ENCODE assay signal across 17 mouse cellular contexts in the genomic region with DNA sequence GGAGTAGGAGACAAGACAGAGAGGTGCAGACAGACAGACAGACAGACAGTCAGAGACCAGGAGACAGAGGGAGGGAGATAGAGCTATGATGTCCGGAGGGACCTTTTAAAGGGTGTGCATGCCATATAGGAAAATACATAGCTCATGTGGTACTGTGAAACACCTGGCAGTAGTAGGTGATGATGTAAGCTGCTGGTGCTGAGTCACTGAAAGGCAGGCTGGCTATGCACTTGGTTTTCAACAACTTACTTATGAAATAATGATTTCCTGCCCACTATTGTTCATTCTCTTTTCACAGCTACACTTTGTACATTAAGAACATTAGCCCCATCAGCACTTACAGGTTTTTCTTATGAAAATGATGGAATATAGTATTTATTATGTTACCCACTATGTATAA.
DNase-seq lines count a peak whose midpoint lies in the region; ATAC-seq lines count a peak whose summit lies in the region.
"Had no signal": no experiment of that assay in that cellular context is flagged by ENCODE, and none has a peak within 500 bp of the region (broad histone marks: within the 10 kb centered on the region; RNA-seq: fewer than 3 reads in every experiment).

No protein-coding gene starts in this region.

- intact Hi-C loops in heart, postnatal 36 days (cut with DNase I), result no loop called here

- DNase-seq in frontal cortex, adult 2 months (ENCODE audit: extremely low spot score in 1 of 2, low spot score in 1 of 2), result no peak
- peak; percentile 57 for DNase-seq in NIH3T3 (ENCODE audit: low read depth)
- no peak for DNase-seq in heart, postnatal 36 days
- DNase-seq in natural killer cell, adult 2 months (ENCODE audit: low spot score in 2 of 2), result no peak
- DNase-seq: adrenal gland, adult 2 months; adrenal gland, postnatal 10 days; adrenal gland, postnatal 25 days; cerebellum, adult 11-12 months; cerebellum, adult 2 months; cerebellum, adult 9-10 months; cerebellum, postnatal 10 days; cerebellum, postnatal 25 days; forebrain, postnatal 0 days had no signal

- peak; percentile 59; the same call in 1 of the 2 replicates for ATAC-seq in frontal cortex, adult (ENCODE audit: low TSS enrichment)
- ATAC-seq: CD4-positive, CD25-positive, alpha-beta regulatory T cell, adult 4 months; forebrain, embryonic 13.5 days; forebrain, embryonic 15.5 days; forebrain, postnatal 0 days had no signal
